Mouse (Mus musculus): ENCODE data around the gene Smim27. TPM values are rescaled to one million over a fixed set of nuclear protein-coding genes. Genes with fewer than 3 reads are reported as not detected.

The Smim27 gene
- 16.3 and 23.2 TPM in 2 replicates for polyA plus RNA-seq (2016; fragmentation: Nextera tagmentation; extraction: Ambion mirVana)

DNA sequence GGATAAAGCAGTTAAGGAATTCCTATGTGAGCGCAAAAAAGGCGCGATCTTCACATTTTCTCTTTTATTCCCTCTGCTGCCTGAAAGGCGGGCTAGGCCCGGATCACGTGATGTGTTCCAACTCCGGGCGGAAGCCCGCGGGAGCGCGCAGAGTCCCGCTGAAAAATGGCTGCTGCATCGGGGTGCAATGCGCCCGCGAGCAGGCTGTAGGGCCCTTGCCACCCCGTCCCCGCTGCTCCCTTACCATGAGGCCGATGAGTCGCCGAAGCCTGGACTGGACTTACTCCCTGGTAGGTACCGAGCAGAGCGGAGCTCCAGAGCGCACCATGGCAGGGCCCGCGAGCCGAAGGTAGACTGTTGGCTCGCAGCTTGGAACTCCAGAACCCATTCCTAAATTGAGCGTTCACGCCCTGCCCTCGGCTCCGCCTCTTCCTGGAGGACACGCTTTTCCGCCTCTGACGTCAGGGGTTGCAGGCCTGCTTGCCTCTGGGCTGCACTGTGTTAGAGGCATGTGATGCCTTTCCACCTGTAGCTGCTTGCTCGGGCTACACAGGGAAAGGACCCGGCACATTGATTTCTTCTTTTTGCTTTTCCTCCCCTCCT is at the start of gene Smim27, which contains the start of gene Topors:
Gene Smim27 (plus strand): TSS at position 150 of the 603 bp plus-strand sequence.
Gene Topors (minus strand): TSS at position 421 of the 603 bp plus-strand sequence.
- Histone ChIP-seq H3K9me3 (no peaks in the 10 kb centered on the region), H3K36me3 (peaks cover 39% of the 10 kb centered on the region), H3K4me3 (peak within 1 kb of the TSS; percentile 71), H3K27ac (peak within 1 kb of the TSS; percentile 98), H3K27me3 (ENCODE audit: insufficient read depth, poor library complexity, severe bottlenecking) (no peaks in the 10 kb centered on the region), H3K4me1 (peaks cover 24% of the 10 kb centered on the region; the same call in 1 of the 2 replicates)
- DNase-seq (ENCODE audit: low spot score): peak; percentile 98
- 0% methylated on average over 38 of the region's 38 CpGs for WGBS

DNA sequence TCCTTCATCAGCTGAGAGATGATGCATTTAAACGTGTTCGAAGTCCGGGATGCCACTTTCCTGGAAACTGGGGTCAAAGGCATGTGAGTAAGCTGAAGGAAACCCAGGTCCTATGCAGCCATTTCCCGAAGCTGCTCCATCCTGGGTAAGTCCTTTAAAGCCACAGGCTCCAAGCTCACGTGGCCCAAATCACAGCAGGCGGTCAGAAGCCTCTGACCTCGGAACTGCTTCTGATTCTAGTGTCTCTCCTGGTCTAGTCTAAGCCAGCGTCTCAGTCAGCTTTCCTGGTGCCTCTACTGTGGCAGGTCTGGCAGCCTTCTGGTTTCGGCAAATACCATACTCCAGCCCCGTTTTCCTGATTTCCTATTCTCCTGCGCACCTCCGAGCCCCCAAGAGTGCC is 48.9 kb upstream of the Smim27 start:
- 14% methylated on average over 12 of the region's 12 CpGs for WGBS
- H3K36me3 ChIP-seq: no peaks in the 10 kb centered on the region
- peaks cover 10% of the 10 kb centered on the region; the same call in 1 of the 2 replicates for H3K27me3 ChIP-seq (ENCODE audit: insufficient read depth, poor library complexity, severe bottlenecking)
- H3K9me3 ChIP-seq: no peaks in the 10 kb centered on the region
- 0 out of 2 replicates have a peak overlapping the region, but pooled peaks have one; percentile 13 for H3K4me3 ChIP-seq
- H3K27ac ChIP-seq: no peak overlapping the region
- no peaks in the 10 kb centered on the region; the same call in 1 of the 2 replicates for H3K4me1 ChIP-seq
- no peak for DNase-seq (ENCODE audit: low spot score)

DNA sequence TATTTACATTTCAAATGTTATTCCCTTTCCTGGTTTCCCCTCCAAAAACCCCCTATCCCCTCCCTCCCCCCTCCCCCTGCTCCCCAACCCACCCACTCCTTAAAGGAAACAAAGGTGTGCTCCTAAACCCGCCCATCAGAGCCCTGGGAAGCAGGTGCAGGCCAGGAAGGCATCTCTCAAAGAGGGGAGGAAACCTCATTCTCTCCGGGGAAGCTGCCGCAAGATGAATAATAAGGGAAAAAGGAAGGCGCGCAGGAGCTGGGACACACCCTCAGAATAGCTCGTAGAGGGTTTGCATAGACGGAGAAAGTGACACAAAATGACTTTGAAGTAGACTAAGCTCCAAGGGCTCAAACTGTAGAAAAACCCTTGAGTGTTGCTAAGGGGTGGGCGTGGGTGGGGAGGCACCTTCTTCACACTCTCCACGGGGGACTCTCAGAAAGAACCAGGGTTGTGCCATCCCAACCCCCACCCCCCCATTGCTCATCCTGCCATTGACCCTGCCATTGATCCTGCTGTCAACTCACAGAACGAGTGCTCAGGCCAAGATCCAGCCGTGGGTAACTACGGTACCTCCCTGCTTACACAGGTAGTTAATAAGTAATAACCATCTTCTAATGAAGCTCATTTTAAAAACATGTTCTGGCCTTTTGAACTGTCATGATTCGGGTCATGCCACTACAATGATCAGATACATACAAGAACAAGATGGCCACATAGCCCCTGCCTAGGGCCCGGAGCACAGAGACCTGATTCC is 48.2 kb upstream of the Smim27 start:
- DNase-seq (ENCODE audit: low spot score): no peak
- H3K4me3 ChIP-seq: peak overlapping the region; percentile 32
- no peaks in the 10 kb centered on the region for H3K9me3 ChIP-seq
- WGBS: 25% methylated on average over 14 of the region's 14 CpGs
- no peaks in the 10 kb centered on the region for H3K36me3 ChIP-seq
- H3K27ac ChIP-seq: no peak overlapping the region
- H3K4me1 ChIP-seq: no peaks in the 10 kb centered on the region; the same call in 1 of the 2 replicates
- peaks cover 10% of the 10 kb centered on the region; the same call in 1 of the 2 replicates for H3K27me3 ChIP-seq (ENCODE audit: insufficient read depth, poor library complexity, severe bottlenecking)

DNA sequence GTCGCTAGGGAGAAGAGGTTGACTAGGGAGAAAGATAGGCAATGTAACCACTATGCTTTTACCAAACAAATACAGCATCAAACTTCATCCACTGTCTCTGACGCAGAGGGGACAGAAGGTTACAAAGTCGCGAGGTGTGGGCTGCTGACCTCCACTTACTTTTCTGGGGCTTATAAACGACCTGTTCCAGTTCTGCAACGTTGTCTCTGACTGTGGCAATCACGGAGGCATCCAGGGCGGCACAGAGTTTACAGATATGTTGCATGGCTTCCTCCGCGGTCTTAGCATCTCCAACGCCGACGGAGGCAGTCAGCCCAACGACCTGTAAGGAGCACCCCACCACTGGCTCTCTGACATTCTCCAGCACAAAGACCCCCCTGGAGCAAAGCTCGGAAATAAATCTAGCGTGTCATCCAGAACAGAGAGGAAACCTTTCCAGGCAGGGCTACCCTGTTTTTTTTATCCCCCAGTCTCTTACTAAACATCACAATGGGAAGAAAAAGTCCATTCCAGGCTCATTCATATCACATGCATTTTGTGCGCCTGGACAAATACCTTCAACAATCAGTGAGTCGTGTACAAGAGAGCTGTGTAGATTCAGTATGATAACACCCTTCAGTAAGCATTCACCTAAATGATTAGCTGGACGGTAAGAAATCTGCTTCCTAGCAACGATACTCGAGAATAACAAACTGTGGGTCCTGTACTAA is 47.3 kb upstream of the Smim27 start:
- WGBS: 42% methylated on average over 21 of the region's 21 CpGs
- Histone ChIP-seq H3K27ac (no peak overlapping the region), H3K4me3 (no peak overlapping the region), H3K36me3 (no peaks in the 10 kb centered on the region), H3K27me3 (ENCODE audit: insufficient read depth, poor library complexity, severe bottlenecking) (peaks cover 10% of the 10 kb centered on the region; the same call in 1 of the 2 replicates), H3K4me1 (no peaks in the 10 kb centered on the region; the same call in 1 of the 2 replicates), H3K9me3 (no peaks in the 10 kb centered on the region)
- DNase-seq (ENCODE audit: low spot score): no peak

DNA sequence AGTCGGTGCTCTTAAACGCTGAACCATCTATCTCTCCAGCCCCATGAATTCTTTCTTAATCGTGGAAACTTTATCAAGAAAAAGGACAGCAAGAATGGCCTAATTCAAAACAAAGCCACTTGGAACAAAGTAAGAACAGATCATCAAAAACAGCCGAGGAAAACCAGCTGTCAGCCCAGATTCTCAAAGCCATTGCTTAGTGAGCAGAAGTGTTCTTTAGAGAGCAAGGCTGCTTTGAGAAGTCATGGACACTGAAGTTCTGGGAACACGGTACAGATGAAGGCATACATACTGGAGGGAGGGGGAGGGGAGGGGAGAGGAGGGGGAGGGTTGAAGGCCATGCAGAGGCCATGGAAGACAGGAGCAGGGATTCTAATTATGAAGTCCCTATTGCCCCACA is 43.3 kb upstream of the Smim27 start:
- Histone ChIP-seq H3K9me3 (no peaks in the 10 kb centered on the region), H3K36me3 (no peaks in the 10 kb centered on the region), H3K27me3 (ENCODE audit: insufficient read depth, poor library complexity, severe bottlenecking) (peaks cover 7% of the 10 kb centered on the region; the same call in 1 of the 2 replicates), H3K4me1 (no peaks in the 10 kb centered on the region; the same call in 1 of the 2 replicates), H3K27ac (no peak overlapping the region), H3K4me3 (no peak overlapping the region)
- WGBS: 63% methylated on average over 5 of the region's 5 CpGs
- DNase-seq (ENCODE audit: low spot score): no peak

DNA sequence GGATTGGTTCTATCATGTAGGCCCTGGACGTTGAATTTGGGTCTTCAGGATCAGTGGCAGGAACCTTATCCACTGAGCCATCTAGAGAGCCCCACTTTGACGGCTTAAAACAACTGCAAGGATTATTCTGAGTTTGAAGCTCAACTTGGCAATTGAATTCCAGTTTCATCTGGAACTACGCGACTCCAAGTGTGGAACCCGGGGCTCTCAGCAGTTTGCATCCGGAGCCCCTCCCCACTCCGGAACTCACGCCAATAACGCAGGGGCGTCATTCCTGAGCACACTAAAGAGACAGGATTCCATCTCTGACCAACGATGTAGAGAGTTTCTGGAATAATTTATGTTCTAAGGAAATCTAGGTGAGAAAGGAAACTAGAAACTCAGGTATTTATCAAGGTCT is 42.2 kb upstream of the Smim27 start:
- no peaks in the 10 kb centered on the region for H3K4me1 ChIP-seq
- H3K27ac ChIP-seq: no peak overlapping the region
- no peaks in the 10 kb centered on the region for H3K27me3 ChIP-seq (ENCODE audit: insufficient read depth, poor library complexity, severe bottlenecking)
- H3K9me3 ChIP-seq: no peaks in the 10 kb centered on the region
- WGBS: 77% methylated on average over 11 of the region's 11 CpGs
- no peak for DNase-seq (ENCODE audit: low spot score)
- no peaks in the 10 kb centered on the region for H3K36me3 ChIP-seq
- no peak overlapping the region for H3K4me3 ChIP-seq

DNA sequence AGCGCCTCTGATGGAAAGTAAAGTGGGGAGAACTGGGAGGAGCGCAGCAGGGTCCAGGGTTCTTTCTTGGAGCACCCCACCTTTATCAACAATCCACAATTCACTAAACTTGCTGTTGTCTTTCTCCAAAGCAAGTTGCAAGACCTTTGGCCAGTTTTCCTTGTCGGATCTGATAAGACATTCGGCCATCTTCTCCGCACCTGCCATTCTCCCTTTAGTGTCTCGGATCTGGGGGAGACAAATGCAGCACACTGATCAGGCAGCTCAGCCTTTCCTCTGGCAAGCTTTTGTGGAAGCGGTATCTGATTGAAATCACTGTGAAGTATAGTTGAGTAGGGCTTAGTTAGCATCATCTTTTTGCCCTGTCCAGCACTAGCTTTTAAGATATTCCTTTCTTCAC is 41.5 kb upstream of the Smim27 start:
- DNase-seq (ENCODE audit: low spot score): no peak
- Histone ChIP-seq H3K27ac (no peak overlapping the region), H3K9me3 (no peaks in the 10 kb centered on the region), H3K27me3 (ENCODE audit: insufficient read depth, poor library complexity, severe bottlenecking) (no peaks in the 10 kb centered on the region), H3K4me1 (no peaks in the 10 kb centered on the region), H3K36me3 (no peaks in the 10 kb centered on the region), H3K4me3 (no peak overlapping the region)
- 82% methylated on average over 7 of the region's 7 CpGs for WGBS

DNA sequence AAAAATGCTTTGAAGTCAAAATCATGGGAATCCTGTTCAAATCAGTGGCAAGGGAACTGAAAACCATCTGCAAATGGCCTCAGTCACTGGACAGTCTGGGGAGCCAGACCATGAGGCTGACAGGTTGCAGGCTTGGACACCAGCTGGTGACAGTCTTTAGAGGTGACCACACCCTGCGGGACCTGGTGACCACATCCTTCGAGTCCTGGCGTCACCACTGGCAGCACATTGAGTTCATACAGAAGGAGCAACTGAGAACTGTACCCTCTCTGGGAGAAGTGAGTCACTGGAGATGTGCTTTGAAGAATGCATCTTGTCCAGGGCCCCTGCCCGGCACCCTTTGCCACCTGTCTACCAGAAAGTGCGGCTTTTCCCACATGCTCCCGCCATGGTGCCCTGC is 39.7 kb upstream of the Smim27 start:
- Histone ChIP-seq H3K4me1 (no peaks in the 10 kb centered on the region), H3K27ac (no peak overlapping the region), H3K36me3 (no peaks in the 10 kb centered on the region), H3K9me3 (no peaks in the 10 kb centered on the region), H3K27me3 (ENCODE audit: insufficient read depth, poor library complexity, severe bottlenecking) (no peaks in the 10 kb centered on the region), H3K4me3 (no peak overlapping the region)
- no peak for DNase-seq (ENCODE audit: low spot score)
- WGBS: 86% methylated on average over 6 of the region's 6 CpGs

DNA sequence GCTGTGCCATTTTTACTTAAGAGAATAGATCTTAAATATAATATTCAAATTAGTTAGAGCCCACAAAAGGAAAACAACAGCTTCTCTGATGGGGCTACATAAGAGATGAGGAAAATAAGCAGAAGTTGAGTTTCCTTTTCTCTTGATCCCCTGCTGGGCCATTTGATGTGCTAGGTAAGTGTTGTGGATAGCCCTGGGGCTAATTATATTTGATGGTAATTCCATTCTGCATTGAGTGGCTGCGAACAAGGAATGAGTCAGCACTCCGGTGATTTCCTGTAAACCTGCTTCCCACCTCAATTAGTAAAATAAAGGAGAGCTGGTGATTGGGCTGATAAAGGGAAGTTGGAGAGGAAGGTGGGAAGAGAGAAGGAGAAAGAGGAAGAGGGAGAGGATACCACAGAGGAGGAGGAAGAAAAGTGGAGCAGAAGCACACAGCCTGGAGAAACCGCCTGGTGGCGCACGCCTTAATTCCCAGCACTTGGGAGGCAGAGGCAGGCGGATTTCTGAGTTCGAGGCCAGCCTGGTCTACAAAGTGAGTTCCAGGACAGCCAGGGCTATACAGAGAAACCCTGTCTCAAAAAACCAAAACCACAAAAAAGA is 36.2 kb upstream of the Smim27 start:
- WGBS: 93% methylated on average over 7 of the region's 7 CpGs
- H3K4me3 ChIP-seq: no peak overlapping the region
- H3K4me1 ChIP-seq: no peaks in the 10 kb centered on the region
- H3K27ac ChIP-seq: no peak overlapping the region
- no peaks in the 10 kb centered on the region for H3K9me3 ChIP-seq
- H3K36me3 ChIP-seq: no peaks in the 10 kb centered on the region
- H3K27me3 ChIP-seq (ENCODE audit: insufficient read depth, poor library complexity, severe bottlenecking): no peaks in the 10 kb centered on the region
- no peak for DNase-seq (ENCODE audit: low spot score)

DNA sequence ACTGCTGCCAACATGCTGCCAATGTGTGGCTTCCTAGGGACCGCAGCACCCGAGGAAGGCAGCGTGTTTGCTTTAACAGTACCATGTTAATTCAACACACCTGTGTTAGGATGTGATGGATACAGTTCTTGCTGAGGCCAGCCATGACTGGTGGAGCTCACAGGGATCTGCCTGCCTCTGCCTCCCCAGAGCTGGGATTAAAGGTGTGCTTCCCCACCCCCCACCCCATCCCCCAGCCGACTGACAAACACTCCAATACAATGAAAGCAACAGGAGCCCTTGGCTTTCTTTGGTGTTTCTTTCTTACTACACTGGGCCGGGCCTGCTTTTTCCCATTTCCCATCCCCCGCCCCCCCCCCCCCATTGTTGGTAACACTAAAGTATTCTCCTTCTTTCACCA is 35.1 kb upstream of the Smim27 start:
- no peak overlapping the region for H3K27ac ChIP-seq
- H3K4me3 ChIP-seq: no peak overlapping the region
- no peaks in the 10 kb centered on the region for H3K9me3 ChIP-seq
- DNase-seq (ENCODE audit: low spot score): no peak
- 0 out of 2 replicates have a peak, but pooled peaks cover 8% of the 10 kb centered on the region for H3K4me1 ChIP-seq
- H3K27me3 ChIP-seq (ENCODE audit: insufficient read depth, poor library complexity, severe bottlenecking): no peaks in the 10 kb centered on the region
- no peaks in the 10 kb centered on the region for H3K36me3 ChIP-seq
- 83% methylated on average over 6 of the region's 6 CpGs for WGBS

DNA sequence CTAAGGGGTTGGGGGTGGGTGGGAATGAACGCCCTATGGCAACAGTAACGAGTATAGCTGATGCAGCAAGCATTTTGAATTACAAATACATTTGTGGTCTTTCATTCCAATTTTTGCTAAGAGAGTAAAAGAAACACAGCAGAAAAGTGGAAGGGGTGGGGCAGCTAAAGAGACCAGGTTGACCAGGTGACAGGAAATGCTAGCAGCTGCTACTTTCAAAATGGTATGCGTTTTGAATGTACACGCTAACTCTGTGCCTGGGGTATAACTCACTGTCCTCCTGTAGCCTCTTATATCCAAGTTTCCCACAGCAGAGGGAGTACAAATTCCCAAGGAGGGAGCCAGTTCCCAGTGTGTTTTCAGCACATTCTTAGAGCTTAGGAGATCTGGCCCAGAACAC is 32.5 kb upstream of the Smim27 start:
- H3K4me1 ChIP-seq: 0 out of 2 replicates have a peak, but pooled peaks cover 10% of the 10 kb centered on the region
- no peak overlapping the region for H3K27ac ChIP-seq
- H3K27me3 ChIP-seq (ENCODE audit: insufficient read depth, poor library complexity, severe bottlenecking): no peaks in the 10 kb centered on the region
- no peaks in the 10 kb centered on the region for H3K36me3 ChIP-seq
- 88% methylated on average over 4 of the region's 4 CpGs for whole genome bisulfite sequencing
- H3K4me3 ChIP-seq: no peak overlapping the region
- no peaks in the 10 kb centered on the region for H3K9me3 ChIP-seq
- DNase-seq (ENCODE audit: low spot score): no peak

Data from heart, embryonic 10.5 days (tissue).